2 mouse cellular contexts compared by ENCODE assay signal in genomic region chr7:67588743-67589142, GRCm38 (mm10).
TF ChIP-seq lines count a peak whose summit lies in the region.

No protein-coding gene starts in this region.

TF ChIP-seq in CH12.LX, 34 proteins besides CTCF, POLR2A, EP300 and RAD21 (continued from another document):
- TF ChIP-seq MAZ (IDR thresholded peaks at IDR 0.05; ENCODE audit: low read depth, low read length) (peak; percentile 37), ZC3H11A (IDR thresholded peaks at IDR 0.05; ENCODE audit: low read depth, low read length) (no peak), SMC3 (IDR thresholded peaks at IDR 0.05; ENCODE audit: low read depth, low read length) (no peak), NRF1 (IDR thresholded peaks at IDR 0.05; ENCODE audit: low read depth, low read length) (no peak), MYC (IDR thresholded peaks at IDR 0.05; ENCODE audit: low read depth, low read length) (peak; percentile 42; the same call in 1 of the 2 replicates), JUND (conservative IDR thresholded peaks at IDR 0.05; ENCODE audit: low read depth, low read length) (peak; percentile 82), CHD2 (IDR thresholded peaks at IDR 0.05; ENCODE audit: low read length) (no peak), UBTF (IDR thresholded peaks at IDR 0.05; ENCODE audit: low read depth, low read length) (no peak), POLR2AphosphoS2 (IDR thresholded peaks at IDR 0.05; ENCODE audit: low read depth, low read length) (no peak), MEF2A (IDR thresholded peaks at IDR 0.05; ENCODE audit: borderline replicate concordance, low read depth, low read length) (no peak), ETS1 (conservative IDR thresholded peaks at IDR 0.05; ENCODE audit: low read depth, low read length) (peak; percentile 65), BHLHE40 (IDR thresholded peaks at IDR 0.05; ENCODE audit: low read depth, low read length) (peak; percentile 61; the same call in 1 of the 2 replicates), IRF4 (IDR thresholded peaks at IDR 0.05; ENCODE audit: low read depth, low read length) (peak; percentile 72), RCOR1 (conservative IDR thresholded peaks at IDR 0.05; ENCODE audit: low read depth, low read length) (no peak), JUN (IDR thresholded peaks at IDR 0.05; ENCODE audit: insufficient read depth, low read depth, low read length) (peak; percentile 79), USF1 (IDR thresholded peaks at IDR 0.05; ENCODE audit: low read depth, low read length) (no peak), TBP (conservative IDR thresholded peaks at IDR 0.05; ENCODE audit: low read depth, low read length) (0 out of 2 replicates have a peak, but pooled peaks have one; percentile 47), ZNF384 (IDR thresholded peaks at IDR 0.05; ENCODE audit: low read depth, low read length) (no peak; the same call in 1 of the 2 replicates), SIN3A (IDR thresholded peaks at IDR 0.05; ENCODE audit: low read length) (0 out of 2 replicates have a peak, but pooled peaks have one; percentile 66), NELFE (IDR thresholded peaks at IDR 0.05; ENCODE audit: low read depth, low read length) (no peak; the same call in 1 of the 2 replicates), E2F4 (IDR thresholded peaks at IDR 0.05; ENCODE audit: insufficient replicate concordance, low read depth, low read length) (no peak), GABPA (IDR thresholded peaks at IDR 0.05; ENCODE audit: insufficient replicate concordance, low read depth, low read length) (no peak), CHD1 (IDR thresholded peaks at IDR 0.05; ENCODE audit: low read depth, low read length) (peak; percentile 84), TCF12 (IDR thresholded peaks at IDR 0.05; ENCODE audit: low read depth, low read length) (peak; percentile 55), MAX (IDR thresholded peaks at IDR 0.05; ENCODE audit: low read length) (0 out of 2 replicates have a peak, but pooled peaks have one; percentile 47)
TF ChIP-seq in CH12.LX: peak in this region for 14.

TF ChIP-seq in myocyte, 11 proteins besides CTCF, POLR2A, EP300 and RAD21 (continued from another document):
- TF ChIP-seq TCF3 (IDR thresholded peaks at IDR 0.05; ENCODE audit: insufficient read length, low read depth) (no peak), REST (IDR thresholded peaks at IDR 0.05; ENCODE audit: insufficient read depth, insufficient read length) (no peak)
